Mouse (Mus musculus) embryonic facial prominence, embryonic 15.5 days (tissue): ENCODE measurements around the gene Slc38a6. TPM values are rescaled to one million over a fixed set of nuclear protein-coding genes. Genes with fewer than 3 reads are reported as not detected.
A peak's percentile ranks its signal among the peaks of the same experiment; 100 is the strongest.

Experiments
- ATAC-seq: fragments of 200-750 bp; cut with Nextera tagmentation; 2 replicates; pipeline ENCODE4 v1.8.0; 2017; ENCODE audit warnings: low read depth, moderate TSS enrichment; ENCODE audit not compliant: insufficient number of reproducible peaks, low FRiP score, low TSS enrichment
- H3K27ac ChIP-seq: fragments of 300-500 bp; sonication (generic); replicated peaks from 2 replicates; pipeline ENCODE4 v1.5.1; 2015; ENCODE audit warnings: mild to moderate bottlenecking, inconsistent platforms
- H3K27me3 ChIP-seq: fragments of 300-500 bp; sonication (generic); 2 replicates; pipeline ENCODE4 v1.6.1; 2015; ENCODE audit warnings: inconsistent platforms
- H3K36me3 ChIP-seq: fragments of 300-500 bp; sonication (generic); 2 replicates; pipeline ENCODE4 v1.6.1; 2015; ENCODE audit warnings: mild to moderate bottlenecking, inconsistent platforms
- H3K4me1 ChIP-seq: fragments of 300-500 bp; sonication (generic); 2 replicates; pipeline ENCODE4 v1.6.1; 2015; ENCODE audit warnings: inconsistent platforms
- H3K4me2 ChIP-seq: fragments of 300-500 bp; sonication (generic); replicated peaks from 2 replicates; pipeline ENCODE4 v1.6.1; 2015; ENCODE audit warnings: mild to moderate bottlenecking, inconsistent platforms
- H3K4me3 ChIP-seq: fragments of 300-500 bp; sonication (generic); replicated peaks from 2 replicates; pipeline ENCODE4 v1.5.1; 2015; ENCODE audit warnings: mild to moderate bottlenecking, inconsistent platforms
- H3K9ac ChIP-seq: fragments of 300-500 bp; sonication (generic); 2 replicates; pipeline ENCODE4 v1.6.1; 2015; ENCODE audit warnings: inconsistent platforms
- H3K9me3 ChIP-seq: fragments of 300-500 bp; sonication (generic); replicated peaks from 2 replicates; pipeline ENCODE4 v1.6.1; 2016; ENCODE audit warnings: inconsistent platforms
- WGBS: fragments of 180-500 bp; shearing (Covaris S2); methylation state at CpG from one replicate; pipeline ENCODE4 v1.1.7; 2015; 5-methylcytosine and 5-hydroxymethylcytosine counted together
- polyA plus RNA-seq: library from polyadenylated mRNA; unstranded; fragments of >200 nt; fragmentation: Nextera tagmentation; extraction: Ambion mirVana; gene quantifications from 2 replicates; pipeline ENCODE4 v1.2.1, GENCODE M21; 2015

Slc38a6 gene
- polyA plus RNA-seq, 1 experiment from 2014 or later = 16.5 TPM

GRCm38 (mm10) chr12:73393881-73394291, 107.3 kb downstream of the Slc38a6 start:
- ATAC-seq = peak; percentile 41; the same call in 1 of the 2 replicates
- H3K4me2 ChIP-seq = no peak overlapping the region

GRCm38 (mm10) chr12:73394571-73394970, 108.0 kb downstream of the Slc38a6 start:
- Histone ChIP-seq H3K4me3 (no peak overlapping the region), H3K9ac (no peak overlapping the region), H3K4me2 (no peak overlapping the region), H3K36me3 (no peaks in the 10 kb centered on the region), H3K27me3 (no peaks in the 10 kb centered on the region), H3K4me1 (peaks cover 26% of the 10 kb centered on the region), H3K27ac (peak overlapping the region; percentile 82), H3K9me3 (no peaks in the 10 kb centered on the region)
- ATAC-seq = no peak
- 79% methylated on average over 5 of the region's 5 CpGs for WGBS

More at GRCm38 (mm10) chr12:73393881-73394291, 107.3 kb downstream of the Slc38a6 start:
- peak overlapping the region; percentile 82 for H3K27ac ChIP-seq
- no peaks in the 10 kb centered on the region for H3K36me3 ChIP-seq
- 11% methylated on average over 6 of the region's 6 CpGs for WGBS
- H3K27me3 ChIP-seq = no peaks in the 10 kb centered on the region
- H3K9ac ChIP-seq = no peak overlapping the region
- no peak overlapping the region for H3K4me3 ChIP-seq
- no peaks in the 10 kb centered on the region for H3K9me3 ChIP-seq
- peaks cover 28% of the 10 kb centered on the region for H3K4me1 ChIP-seq

- 46% methylated on average over 4 of the region's 4 CpGs for WGBS
- Histone ChIP-seq H3K27ac (no peak overlapping the region), H3K27me3 (no peaks in the 10 kb centered on the region), H3K4me3 (no peak overlapping the region), H3K9me3 (no peaks in the 10 kb centered on the region), H3K9ac (no peak overlapping the region), H3K4me1 (peaks cover 18% of the 10 kb centered on the region), H3K4me2 (no peak overlapping the region), H3K36me3 (no peaks in the 10 kb centered on the region)
- ATAC-seq = no peak; the same call in 1 of the 2 replicates
Measured at GRCm38 (mm10) chr12:73399426-73399825, 112.8 kb downstream of the Slc38a6 start.

GRCm38 (mm10) chr12:73400481-73401025, 114.0 kb downstream of the Slc38a6 start:
- H3K4me2 ChIP-seq = no peak overlapping the region
- 67% methylated on average over 4 of the region's 4 CpGs for WGBS
- H3K27ac ChIP-seq = no peak overlapping the region
- H3K36me3 ChIP-seq = no peaks in the 10 kb centered on the region
- ATAC-seq = no peak
- no peak overlapping the region for H3K4me3 ChIP-seq
- H3K9ac ChIP-seq = no peak overlapping the region
- H3K4me1 ChIP-seq = peaks cover 22% of the 10 kb centered on the region
- H3K27me3 ChIP-seq = no peaks in the 10 kb centered on the region
- H3K9me3 ChIP-seq = no peaks in the 10 kb centered on the region

GRCm38 (mm10) chr12:73401520-73402130, 115.0 kb downstream of the Slc38a6 start:
- no peaks in the 10 kb centered on the region for H3K36me3 ChIP-seq
- H3K9me3 ChIP-seq = no peaks in the 10 kb centered on the region
- H3K4me3 ChIP-seq = no peak overlapping the region
- H3K4me1 ChIP-seq = peaks cover 22% of the 10 kb centered on the region
- WGBS = 67% methylated on average over 3 of the region's 3 CpGs
- no peaks in the 10 kb centered on the region; the same call in 1 of the 2 replicates for H3K27me3 ChIP-seq
- H3K4me2 ChIP-seq = no peak overlapping the region
- no peak overlapping the region for H3K9ac ChIP-seq
- H3K27ac ChIP-seq = no peak overlapping the region
- ATAC-seq = no peak

GRCm38 (mm10) chr12:73402137-73402712, 115.6 kb downstream of the Slc38a6 start:
- H3K27ac ChIP-seq = no peak overlapping the region
- no peaks in the 10 kb centered on the region for H3K36me3 ChIP-seq
- WGBS = 63% methylated on average over 5 of the region's 5 CpGs
- peaks cover 22% of the 10 kb centered on the region for H3K4me1 ChIP-seq
- H3K9ac ChIP-seq = no peak overlapping the region
- H3K4me2 ChIP-seq = no peak overlapping the region
- H3K9me3 ChIP-seq = no peaks in the 10 kb centered on the region
- no peak for ATAC-seq
- no peaks in the 10 kb centered on the region; the same call in 1 of the 2 replicates for H3K27me3 ChIP-seq
- H3K4me3 ChIP-seq = no peak overlapping the region

GRCm38 (mm10) chr12:73402851-73403665, 116.5 kb downstream of the Slc38a6 start:
- Histone ChIP-seq H3K27ac (no peak overlapping the region), H3K4me3 (no peak overlapping the region), H3K4me1 (peaks cover 22% of the 10 kb centered on the region), H3K27me3 (no peaks in the 10 kb centered on the region; the same call in 1 of the 2 replicates), H3K9ac (no peak overlapping the region), H3K4me2 (no peak overlapping the region), H3K9me3 (no peaks in the 10 kb centered on the region), H3K36me3 (no peaks in the 10 kb centered on the region)
- ATAC-seq = no peak
- 77% methylated on average over 11 of the region's 11 CpGs for WGBS

Other genes with a start within 250 kb of the Slc38a6 start
- gene Six1, start 232.9 kb upstream of the Slc38a6 start, polyA plus RNA-seq = 40.0 and 48.3 TPM in 2 replicates
- 4.8 and 5.2 TPM in 2 replicates for gene Six4, start 173.3 kb upstream of the Slc38a6 start, polyA plus RNA-seq
- 35.4 and 35.6 TPM in 2 replicates for gene Mnat1, start 163.1 kb upstream of the Slc38a6 start, polyA plus RNA-seq
- 15.8 and 17.1 TPM in 2 replicates for gene Trmt5, start 69 bp upstream of the Slc38a6 start, polyA plus RNA-seq